Mouse (Mus musculus) erythroblast, embryonic 14.5 days (primary cell): ENCODE data around the gene Nt5c3.

Experiments
- GATA1 ChIP-seq: IDR thresholded peaks from 2 replicates; pipeline ENCODE4 v1.6.1; 2012; ENCODE audit warnings: low read length, inconsistent platforms, mixed read lengths
- TAL1 ChIP-seq: IDR thresholded peaks from 3 replicates; pipeline ENCODE4 v1.6.1; 2012; ENCODE audit warnings: low read length, inconsistent platforms, mixed read lengths

- TF ChIP-seq GATA1, result no peak
- TF ChIP-seq TAL1, result no peak
These were observed 10.6 kb upstream of the Nt5c3 start for GRCm38 (mm10) chr6:56934366-56934765.
